Mouse (Mus musculus) thymus, adult 2 months (tissue): ENCODE data around the gene Tmem230. TPM values are rescaled to one million over a fixed set of nuclear protein-coding genes. Genes with fewer than 3 reads are reported as not detected.

Experiments used
- DNase-seq: peaks from one replicate; pipeline ENCODE4 v3.0.0; 2021
- H3K27ac ChIP-seq: fragments of 200-500 bp; 2 replicates; pipeline ENCODE4 v1.5.1; 2012; ENCODE audit warnings: low read length, control low read depth; ENCODE audit not compliant: control insufficient read depth, insufficient read depth
- H3K27me3 ChIP-seq: fragments of 200-500 bp; 2 replicates; pipeline ENCODE4 v1.6.1; 2012; ENCODE audit warnings: mild to moderate bottlenecking, low read length, moderate library complexity, mixed read lengths; ENCODE audit not compliant: control insufficient read depth, insufficient read depth
- H3K36me3 ChIP-seq: fragments of 200-500 bp; 2 replicates; pipeline ENCODE4 v1.6.1; 2012; ENCODE audit warnings: mild to moderate bottlenecking, low read length, moderate library complexity; ENCODE audit not compliant: control insufficient read depth, insufficient read depth
- H3K4me1 ChIP-seq: fragments of 200-500 bp; replicated peaks from 2 replicates; pipeline ENCODE4 v1.6.1; 2012; ENCODE audit warnings: low read length; ENCODE audit not compliant: control insufficient read depth, insufficient read depth
- H3K4me3 ChIP-seq: fragments of 200-500 bp; 2 replicates; pipeline ENCODE4 v1.5.1; 2012; ENCODE audit warnings: mild to moderate bottlenecking, low read length, control low read depth, moderate library complexity; ENCODE audit not compliant: control insufficient read depth, insufficient read depth
- CTCF ChIP-seq: fragments of 200-500 bp; IDR thresholded peaks from 2 replicates; pipeline ENCODE4 v1.5.1; 2012; ENCODE audit warnings: mild to moderate bottlenecking, control low read depth, low read length, moderate library complexity, borderline replicate concordance; ENCODE audit not compliant: control insufficient read depth, poor library complexity, insufficient read depth; ENCODE audit errors: extremely low read depth
- POLR2A ChIP-seq: fragments of 200-500 bp; IDR thresholded peaks from 2 replicates; pipeline ENCODE4 v1.6.1; 2012; ENCODE audit warnings: mild to moderate bottlenecking, low read length, control low read depth, moderate library complexity; ENCODE audit not compliant: control insufficient read depth, poor library complexity, insufficient read depth; ENCODE audit errors: extremely low read depth
- WGBS: fragments of 180-500 bp; shearing (Covaris S2); methylation state at CpG from one replicate; pipeline ENCODE4 v1.1.7; 2018; 5-methylcytosine and 5-hydroxymethylcytosine counted together
- polyA plus RNA-seq: library from polyadenylated mRNA; depleted of rRNA; stranded (reverse); fragments of >200 nt; gene quantifications from 2 replicates; pipeline ENCODE4 v1.2.3, GENCODE M21; 2012

Tmem230 gene
- polyA plus RNA-seq, 1 experiment, result 82.6 TPM

DNA sequence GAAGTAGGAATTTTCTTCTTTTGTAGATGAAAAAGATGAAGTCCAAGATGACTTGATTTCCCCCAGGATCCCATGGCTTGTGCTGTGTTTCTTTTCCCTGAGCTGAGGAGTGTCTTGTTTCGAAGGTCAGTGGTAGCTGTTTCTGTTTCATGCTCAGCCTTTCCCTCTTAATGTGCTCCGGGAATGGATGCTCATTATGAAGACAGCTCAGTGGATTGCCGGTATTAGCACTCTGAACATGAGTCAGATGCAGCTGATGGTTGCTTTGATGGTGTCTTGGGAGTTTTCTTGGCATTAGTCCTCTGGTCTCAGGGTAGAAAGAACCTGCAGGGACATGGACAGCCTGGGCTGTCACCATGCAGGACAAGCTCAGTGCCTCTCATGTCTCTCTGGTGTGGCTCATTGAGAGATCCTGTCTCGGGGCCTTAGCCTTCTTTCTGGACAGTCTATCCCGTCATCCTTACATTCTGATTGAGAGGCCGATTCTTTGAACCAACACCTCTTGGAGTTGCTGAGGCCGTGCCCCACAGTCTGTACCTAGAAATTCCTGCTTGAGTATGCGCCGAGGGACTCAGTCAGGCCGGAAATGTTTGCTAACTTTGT lies 33.0 kb upstream of the Tmem230 start:
- H3K27ac ChIP-seq, result no peak overlapping the region
- no peak for TF ChIP-seq POLR2A
- TF ChIP-seq CTCF, result no peak
- no peaks in the 10 kb centered on the region for H3K27me3 ChIP-seq
- H3K36me3 ChIP-seq, result no peaks in the 10 kb centered on the region
- no peak for DNase-seq
- 93% methylated on average over 10 of the region's 10 CpGs for WGBS
- no peak overlapping the region for H3K4me3 ChIP-seq
- H3K4me1 ChIP-seq, result peaks cover 41% of the 10 kb centered on the region

GRCm38 (mm10) chr2:132279978-132280377 lies 32.4 kb upstream of the Tmem230 start:
- no peak overlapping the region for H3K27ac ChIP-seq
- DNase-seq, result no peak
- no peaks in the 10 kb centered on the region for H3K36me3 ChIP-seq
- H3K4me1 ChIP-seq, result peaks cover 39% of the 10 kb centered on the region
- H3K27me3 ChIP-seq, result no peaks in the 10 kb centered on the region
- no peak overlapping the region for H3K4me3 ChIP-seq
- TF ChIP-seq CTCF (no peak), POLR2A (no peak)
- 89% methylated on average over 4 of the region's 4 CpGs for WGBS

DNA sequence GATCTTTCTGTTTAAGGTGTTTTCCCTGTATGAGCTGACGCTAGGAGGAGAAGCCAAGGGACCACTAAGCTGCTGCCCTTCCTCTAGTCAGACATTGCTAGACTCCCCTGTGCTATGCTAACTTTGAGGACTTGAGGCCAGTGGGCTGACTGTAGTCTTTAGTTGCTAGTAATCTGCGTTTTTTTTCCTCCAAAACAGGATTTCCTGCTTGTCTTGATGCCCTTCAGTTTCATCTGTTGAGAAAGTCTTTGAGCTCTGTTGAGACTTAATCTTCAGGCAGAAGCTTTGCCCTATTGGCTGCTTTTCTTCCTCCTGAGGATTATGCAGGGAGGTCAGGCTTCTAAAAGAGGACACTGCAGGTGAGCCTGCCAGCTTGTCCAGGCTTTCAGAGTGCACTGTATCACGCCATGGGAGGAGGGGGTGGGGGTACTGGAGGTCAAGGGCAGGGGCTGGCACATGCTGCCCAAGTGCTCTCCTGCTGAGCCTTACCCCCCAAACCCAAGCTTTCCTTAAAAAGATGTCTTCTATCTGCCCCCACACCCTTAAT lies 31.8 kb upstream of the Tmem230 start:
- no peaks in the 10 kb centered on the region for H3K36me3 ChIP-seq
- no peak overlapping the region for H3K27ac ChIP-seq
- WGBS, result 50% methylated on average over 3 of the region's 3 CpGs
- no peaks in the 10 kb centered on the region for H3K27me3 ChIP-seq
- DNase-seq, result no peak
- H3K4me1 ChIP-seq, result peaks cover 34% of the 10 kb centered on the region
- TF ChIP-seq CTCF (no peak), POLR2A (no peak)
- H3K4me3 ChIP-seq, result no peak overlapping the region

GRCm38 (mm10) chr2:132278273-132278853 lies 30.8 kb upstream of the Tmem230 start:
- no peaks in the 10 kb centered on the region for H3K36me3 ChIP-seq
- DNase-seq, result no peak
- H3K27me3 ChIP-seq, result no peaks in the 10 kb centered on the region
- H3K4me3 ChIP-seq, result no peak overlapping the region
- 85% methylated on average over 8 of the region's 8 CpGs for WGBS
- TF ChIP-seq CTCF (no peak), POLR2A (no peak)
- peaks cover 25% of the 10 kb centered on the region for H3K4me1 ChIP-seq
- H3K27ac ChIP-seq, result no peak overlapping the region

DNA sequence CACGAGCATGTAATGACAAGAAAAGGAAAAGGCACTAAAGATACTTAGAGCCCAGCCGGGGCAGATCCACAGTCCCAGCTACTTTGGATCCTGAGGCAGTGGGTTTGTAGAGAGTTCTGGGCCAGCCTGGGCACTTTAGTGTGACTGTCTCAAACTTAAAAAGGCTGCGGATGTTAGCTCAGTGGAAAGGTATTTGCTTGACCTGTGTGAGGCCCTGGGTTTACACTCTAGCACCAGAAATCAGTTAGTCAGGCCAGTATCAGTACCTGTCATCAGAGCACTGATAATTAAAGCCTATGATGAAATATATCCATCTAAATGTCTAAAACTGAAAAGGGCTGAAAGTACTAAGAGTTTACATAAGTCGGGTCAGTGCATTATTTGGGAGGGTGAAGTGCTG lies 28.6 kb upstream of the Tmem230 start:
- Histone ChIP-seq H3K36me3 (no peaks in the 10 kb centered on the region), H3K4me3 (no peak overlapping the region), H3K27ac (no peak overlapping the region), H3K27me3 (no peaks in the 10 kb centered on the region), H3K4me1 (peaks cover 16% of the 10 kb centered on the region)
- TF ChIP-seq CTCF (no peak), POLR2A (no peak)
- DNase-seq, result no peak
- WGBS, result 64% methylated on average over 4 of the region's 4 CpGs

GRCm38 (mm10) chr2:132275527-132275926 lies 27.9 kb upstream of the Tmem230 start:
- no peak overlapping the region for H3K4me3 ChIP-seq
- TF ChIP-seq POLR2A (no peak), CTCF (no peak)
- H3K36me3 ChIP-seq, result no peaks in the 10 kb centered on the region
- H3K27ac ChIP-seq, result no peak overlapping the region
- WGBS, result 89% methylated on average over 4 of the region's 4 CpGs
- no peak for DNase-seq
- H3K4me1 ChIP-seq, result peaks cover 15% of the 10 kb centered on the region
- H3K27me3 ChIP-seq, result no peaks in the 10 kb centered on the region

- Histone ChIP-seq H3K27ac (no peak overlapping the region), H3K4me3 (no peak overlapping the region), H3K27me3 (no peaks in the 10 kb centered on the region), H3K4me1 (peaks cover 7% of the 10 kb centered on the region; the same call in 1 of the 2 replicates), H3K36me3 (no peaks in the 10 kb centered on the region)
- 62% methylated on average over 6 of the region's 6 CpGs for WGBS
- no peak for TF ChIP-seq POLR2A
- no peak for DNase-seq
Observed at GRCm38 (mm10) chr2:132272694-132273389, 25.2 kb upstream of the Tmem230 start.
